Mouse (Mus musculus): ENCODE data around the gene Spem1.
"Not testable (repeated sequence)": the region's sequence is repeated elsewhere in the genome, so short reads cannot be mapped to it uniquely, and the experiment has no call there.

Gene Spem1

GRCm38 (mm10) chr11:69822080-69822479 is at the start of gene Spem1:
Gene Spem1, minus strand, starts transcription at chr11:69822180.
- no peak for DNase-seq (ENCODE audit: low read depth, low spot score)

DNA sequence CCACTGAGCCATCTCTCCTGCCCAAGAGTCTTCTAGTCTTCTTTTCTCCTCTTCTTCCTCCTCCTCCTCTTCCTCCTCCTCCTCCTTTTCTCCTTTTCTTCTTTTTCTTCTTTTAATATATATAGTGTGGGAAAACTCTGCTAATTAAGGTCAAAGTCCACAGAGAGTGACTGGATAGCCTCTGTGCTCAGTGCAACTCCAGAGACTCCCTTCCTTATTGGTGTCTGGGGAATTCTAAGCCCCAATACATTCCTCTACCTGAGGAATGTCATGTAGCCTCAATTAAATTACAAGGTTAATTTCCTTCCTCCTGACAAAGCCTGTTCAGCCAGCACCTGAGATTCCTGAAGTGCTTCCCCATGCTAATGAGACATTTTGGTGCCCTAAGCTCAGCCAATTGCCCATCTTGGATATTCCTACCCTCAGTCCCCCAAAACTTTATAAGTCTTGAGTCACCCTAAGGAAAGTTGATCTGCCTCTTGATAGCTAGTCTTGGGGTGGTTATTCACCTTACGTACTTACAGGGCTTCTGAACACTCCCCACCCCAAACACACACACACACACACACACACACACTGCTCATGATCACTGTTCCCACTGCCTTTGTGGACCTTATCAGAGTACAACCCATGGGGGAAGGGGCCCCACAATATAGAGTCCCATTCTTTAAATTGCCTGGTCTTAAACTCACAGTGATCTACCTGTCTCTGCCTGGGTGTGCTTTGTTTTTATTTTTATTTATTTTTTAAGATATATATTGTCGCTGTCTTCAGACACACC is 48.5 kb upstream of the Spem1 start:
- DNase-seq (ENCODE audit: low read depth, low spot score) = no peak

GRCm38 (mm10) chr11:69867335-69867734 is 45.4 kb upstream of the Spem1 start:
- no peak for DNase-seq (ENCODE audit: low read depth, low spot score)

GRCm38 (mm10) chr11:69865561-69865960 is 43.6 kb upstream of the Spem1 start:
- DNase-seq (ENCODE audit: low read depth, low spot score) = no peak

DNA sequence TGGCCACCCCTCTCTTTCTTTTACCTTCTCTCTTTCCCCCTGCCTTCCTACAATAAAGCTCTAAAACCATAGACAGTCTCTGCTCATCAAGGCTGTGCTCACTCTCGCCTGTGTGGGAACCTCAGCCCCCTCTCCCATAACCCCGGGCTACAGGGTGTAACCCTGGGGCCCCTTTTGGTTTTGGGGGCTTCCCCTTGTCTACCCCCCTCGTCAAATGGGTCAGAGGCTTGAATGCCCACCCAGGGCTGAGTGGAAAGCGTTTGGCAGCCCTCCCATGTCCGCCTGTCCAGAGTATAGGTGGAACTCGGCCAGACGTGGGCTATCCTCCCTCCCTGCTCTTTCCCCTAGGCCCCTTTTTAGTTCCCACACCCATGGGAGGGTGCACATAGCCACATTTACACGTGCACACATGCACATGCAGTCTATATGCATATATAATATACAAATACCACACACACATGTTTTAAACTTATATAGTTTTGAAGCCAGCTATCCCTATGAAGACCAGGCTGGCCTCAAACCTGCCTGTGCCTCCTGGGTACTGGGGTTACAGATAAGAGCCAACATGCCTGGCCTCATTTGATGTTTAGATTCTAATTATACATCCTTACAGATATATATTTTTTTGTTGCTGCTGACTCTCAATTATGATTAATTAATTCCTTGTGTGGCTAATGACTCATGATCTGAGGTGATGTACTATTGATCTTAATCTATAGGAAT is 42.3 kb upstream of the Spem1 start:
- no peak for DNase-seq (ENCODE audit: low read depth, low spot score)

DNA sequence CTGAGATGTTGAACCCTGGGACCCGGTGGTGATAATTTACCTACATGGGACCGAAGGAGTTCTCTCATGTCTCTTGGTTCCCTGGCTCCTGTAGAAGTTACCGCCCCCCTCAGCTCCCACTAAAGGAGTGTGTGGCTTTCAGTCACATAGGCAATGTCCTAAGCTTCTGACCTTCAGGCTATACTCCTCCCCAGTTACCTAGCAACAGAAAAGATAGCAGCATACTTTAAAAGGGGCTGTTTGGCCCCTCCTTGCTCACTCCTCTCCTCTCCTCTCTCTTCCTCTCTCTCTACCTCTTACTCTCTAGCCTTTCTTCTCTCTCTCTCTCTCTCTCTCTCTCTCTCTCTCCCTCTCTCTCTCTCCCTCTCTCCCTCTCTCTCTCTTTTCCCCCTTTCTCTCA is 41.7 kb upstream of the Spem1 start:
- not testable (repeated sequence) for DNase-seq (ENCODE audit: low read depth, low spot score)

GRCm38 (mm10) chr11:69858113-69858998 is 36.4 kb upstream of the Spem1 start, which contains the start of gene Tnk1:
Gene Tnk1, minus strand, starts transcription at chr11:69858730.
- DNase-seq (ENCODE audit: low read depth, low spot score) = no peak

- no peak for DNase-seq (ENCODE audit: low read depth, low spot score)
These were observed 33.4 kb upstream of the Spem1 start for GRCm38 (mm10) chr11:69855347-69855746.

- no peak for DNase-seq (ENCODE audit: low read depth, low spot score)
These were observed 32.7 kb upstream of the Spem1 start for GRCm38 (mm10) chr11:69854680-69855079.

GRCm38 (mm10) chr11:69853994-69854393 is 32.0 kb upstream of the Spem1 start:
- no peak for DNase-seq (ENCODE audit: low read depth, low spot score)

GRCm38 (mm10) chr11:69850754-69851153 is 28.8 kb upstream of the Spem1 start:
- DNase-seq (ENCODE audit: low read depth, low spot score) = no peak

GRCm38 (mm10) chr11:69849884-69850283 is 27.9 kb upstream of the Spem1 start:
- DNase-seq (ENCODE audit: low read depth, low spot score) = no peak

DNA sequence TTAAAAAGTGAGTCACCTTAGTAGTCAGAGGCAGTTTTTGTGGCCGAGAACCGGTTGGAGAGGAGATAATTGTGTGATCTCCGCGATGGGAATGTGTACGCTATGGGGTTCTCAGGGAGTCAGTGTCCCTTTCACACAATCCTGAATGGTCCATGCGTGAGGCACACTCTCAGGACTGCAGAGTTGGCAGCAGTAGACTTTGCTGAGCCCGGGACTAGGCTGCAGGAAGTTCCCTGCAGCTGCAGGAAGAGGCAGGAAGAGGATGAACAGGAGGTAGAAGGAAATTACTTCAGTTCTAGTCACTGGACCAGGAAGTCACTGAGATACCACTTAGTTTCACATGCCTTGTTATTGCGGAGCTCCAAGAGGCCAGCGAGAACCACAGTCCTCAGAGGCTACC is 27.1 kb upstream of the Spem1 start:
- DNase-seq (ENCODE audit: low read depth, low spot score) = no peak

GRCm38 (mm10) chr11:69848021-69848420 is 26.0 kb upstream of the Spem1 start:
- no peak for DNase-seq (ENCODE audit: low read depth, low spot score)

DNA sequence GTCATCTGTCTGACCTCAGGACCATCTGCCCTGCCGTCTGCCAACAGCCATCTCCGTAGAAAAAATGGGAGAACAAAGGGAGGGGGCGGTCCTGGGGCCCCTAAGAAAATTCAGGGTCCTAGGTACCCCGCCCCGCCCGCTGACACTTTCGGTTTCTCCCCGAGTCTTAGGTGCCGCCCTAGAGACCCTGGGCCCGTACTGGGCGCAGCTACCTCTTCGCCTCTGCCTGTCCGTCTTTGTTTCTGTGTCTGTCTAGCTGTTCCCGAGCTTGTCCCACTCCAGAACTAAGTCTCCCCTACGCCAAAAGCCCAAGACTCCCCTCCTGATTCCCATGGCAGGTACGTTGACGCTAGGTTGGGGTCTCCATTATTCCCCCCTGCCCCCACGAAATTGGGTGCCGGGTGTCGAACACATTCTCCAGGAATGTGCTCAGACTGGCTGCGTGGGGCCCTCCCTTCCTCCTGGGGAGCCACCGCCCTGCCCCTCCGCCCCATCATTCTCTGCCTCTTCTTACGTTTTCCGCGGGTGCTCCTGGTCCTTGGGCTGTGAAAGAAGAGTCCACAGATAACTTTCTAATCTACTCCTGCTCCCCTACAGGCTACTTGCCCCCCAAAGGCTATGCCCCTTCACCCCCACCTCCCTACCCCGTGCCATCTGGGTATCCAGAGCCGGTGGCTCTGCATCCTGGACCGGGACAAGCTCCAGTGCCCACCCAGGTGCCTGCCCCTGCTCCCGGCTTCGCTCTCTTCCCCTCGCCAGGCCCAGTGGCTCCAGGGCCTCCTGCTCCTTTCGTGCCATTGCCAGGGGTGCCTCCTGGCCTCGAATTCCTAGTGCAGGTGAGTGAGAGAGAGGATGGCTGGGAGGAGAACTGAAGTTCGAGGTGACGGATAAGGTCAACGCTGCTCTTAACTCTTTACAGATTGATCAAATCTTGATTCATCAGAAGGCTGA is 25.0 kb upstream of the Spem1 start:
- DNase-seq (ENCODE audit: low read depth, low spot score) = no peak

DNA sequence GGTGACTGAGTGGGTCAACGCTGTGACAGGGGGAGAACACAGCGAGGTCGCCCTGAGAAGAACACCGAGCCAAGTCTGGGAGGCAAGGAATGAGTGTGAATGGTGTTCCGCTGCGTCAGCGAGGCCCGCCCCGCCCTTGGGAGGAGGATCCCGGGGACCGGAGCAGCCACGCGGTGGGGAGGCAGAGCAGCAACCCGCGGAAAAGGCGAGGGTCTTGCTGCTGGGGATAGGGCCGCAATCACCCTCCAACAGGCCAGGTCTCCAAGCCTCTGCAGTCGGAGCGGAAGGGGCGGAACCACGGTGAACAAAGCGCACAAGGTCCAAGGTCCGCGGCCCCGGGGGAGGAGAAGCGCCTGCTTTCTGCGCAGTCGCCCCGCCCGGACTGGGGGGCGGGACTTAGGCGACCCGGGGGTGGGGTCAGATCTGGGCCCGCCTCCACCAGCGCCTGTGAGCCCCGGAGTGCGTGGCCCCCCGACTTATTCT is 24.3 kb upstream of the Spem1 start, which contains the start of gene Plscr3:
Plscr3 (plus strand) TSS at position 179 of the 483 bp plus-strand sequence.
- DNase-seq (ENCODE audit: low read depth, low spot score) = peak; percentile 74

- DNase-seq (ENCODE audit: low read depth, low spot score) = no peak
These were observed 16.7 kb upstream of the Spem1 start for GRCm38 (mm10) chr11:69838714-69839104.

DNA sequence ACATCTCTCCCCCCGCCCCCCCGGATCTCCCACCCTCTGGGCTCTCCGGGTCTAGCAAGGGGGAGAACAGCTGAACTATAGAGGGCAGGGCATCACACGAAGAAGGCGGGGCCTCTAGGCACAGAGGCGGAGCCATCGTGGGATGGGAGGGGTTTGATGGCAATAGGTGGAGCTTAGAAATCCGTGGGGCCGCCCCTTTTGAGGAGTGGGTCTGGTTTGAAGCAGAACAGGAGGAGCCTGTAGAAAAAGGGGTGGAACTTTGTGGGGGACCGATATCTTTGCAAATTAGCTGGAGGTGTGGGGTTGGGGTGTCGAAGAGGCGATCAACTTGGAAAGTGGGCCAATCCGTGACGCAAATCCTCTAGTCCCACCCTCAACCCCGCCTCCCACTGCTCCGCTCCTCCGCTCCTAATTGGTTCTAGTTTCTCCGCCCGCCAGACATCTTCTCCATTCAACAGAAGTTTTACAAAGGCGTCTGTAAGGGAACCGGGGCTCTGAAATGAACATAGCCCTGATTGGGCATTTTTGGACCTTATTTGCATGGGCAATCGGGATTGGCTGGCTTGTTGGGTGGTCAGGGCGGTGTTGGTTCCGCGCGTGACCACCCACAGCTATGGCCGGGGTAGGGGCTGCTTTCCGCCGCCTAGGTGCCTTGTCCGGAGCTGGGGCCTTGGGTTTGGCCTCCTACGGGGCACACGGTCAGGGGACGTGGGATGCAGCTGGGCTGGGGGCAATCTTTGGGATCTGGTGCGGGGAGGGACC is 16.2 kb upstream of the Spem1 start, which contains the start of gene Tmem256:
Tmem256 (plus strand) TSS at position 563 of the 762 bp plus-strand sequence.
- peak; percentile 92 for DNase-seq (ENCODE audit: low read depth, low spot score)

DNA sequence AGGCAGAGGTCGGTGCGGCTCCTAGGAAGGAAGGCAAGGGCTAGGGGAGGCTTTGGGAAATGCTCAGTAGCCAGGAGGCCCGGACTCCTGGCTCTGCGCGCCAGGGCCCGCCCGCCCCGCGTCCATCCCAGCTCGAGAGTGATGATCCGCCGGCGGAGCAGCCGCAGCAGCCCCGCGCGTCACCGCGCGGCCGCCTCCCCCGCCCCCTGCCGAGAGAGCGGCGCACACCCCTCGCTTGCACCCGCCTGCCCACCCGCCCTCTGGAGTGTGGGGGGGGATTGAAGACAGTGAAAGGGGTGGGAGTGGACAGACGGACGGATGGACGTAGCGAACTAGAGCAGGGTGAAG is 15.6 kb upstream of the Spem1 start, which contains the start of gene Nlgn2:
Nlgn2 (minus strand) TSS at position 181 of the 348 bp plus-strand sequence.
- peak; percentile 75 for DNase-seq (ENCODE audit: low read depth, low spot score)

All from retina, postnatal 7 days (tissue).